Mouse (Mus musculus) thymus, postnatal 25 days (tissue): ENCODE results near the gene Acta2.

ENCODE experiments used
- DNase-seq: peaks from one replicate; pipeline ENCODE4 v3.0.0; 2022

Acta2 gene

GRCm38 (mm10) chr19:34254880-34255681 is at the start of gene Acta2:
Gene Acta2 (minus strand): TSS chr19:34255590.
- DNase-seq, result no peak

DNA sequence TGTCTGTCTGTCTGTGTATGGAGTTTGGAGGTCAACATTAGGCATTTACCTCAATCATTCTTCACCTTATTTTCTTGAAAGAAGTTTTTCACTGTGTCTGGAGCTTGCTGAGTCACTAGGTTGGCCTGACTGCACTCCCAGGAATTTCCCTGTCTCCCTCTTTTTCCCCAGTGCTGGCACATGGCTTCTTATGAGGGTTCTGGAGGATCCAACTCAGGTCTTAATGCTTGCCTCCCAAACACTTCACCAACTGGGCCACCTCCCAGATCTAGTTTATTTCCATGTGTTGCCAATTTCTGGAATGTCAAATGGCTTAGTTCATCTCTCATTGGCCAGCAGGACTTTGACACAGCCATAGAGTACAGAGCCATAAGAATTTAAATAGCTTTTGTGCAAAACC is 49.5 kb upstream of the Acta2 start:
- DNase-seq, result no peak

DNA sequence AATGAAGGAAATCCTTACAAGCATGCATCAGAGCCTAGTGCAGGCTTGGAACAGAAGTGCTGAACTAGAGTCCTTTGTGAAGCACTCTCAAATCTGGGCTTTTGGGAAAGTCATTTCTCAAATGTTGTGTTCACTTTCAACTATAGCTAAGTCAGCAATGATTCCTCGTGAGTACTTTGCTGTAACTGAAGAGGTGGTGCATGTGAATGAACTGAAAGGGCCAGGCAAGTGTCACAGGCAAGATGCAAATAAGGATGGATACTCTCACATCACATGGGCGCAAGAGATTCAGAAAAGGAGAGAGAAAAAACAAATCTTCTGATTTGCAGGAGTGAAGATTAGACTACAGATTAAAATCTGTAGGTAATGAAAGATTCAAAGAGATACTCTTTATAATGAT is 45.0 kb upstream of the Acta2 start:
- DNase-seq, result no peak

DNA sequence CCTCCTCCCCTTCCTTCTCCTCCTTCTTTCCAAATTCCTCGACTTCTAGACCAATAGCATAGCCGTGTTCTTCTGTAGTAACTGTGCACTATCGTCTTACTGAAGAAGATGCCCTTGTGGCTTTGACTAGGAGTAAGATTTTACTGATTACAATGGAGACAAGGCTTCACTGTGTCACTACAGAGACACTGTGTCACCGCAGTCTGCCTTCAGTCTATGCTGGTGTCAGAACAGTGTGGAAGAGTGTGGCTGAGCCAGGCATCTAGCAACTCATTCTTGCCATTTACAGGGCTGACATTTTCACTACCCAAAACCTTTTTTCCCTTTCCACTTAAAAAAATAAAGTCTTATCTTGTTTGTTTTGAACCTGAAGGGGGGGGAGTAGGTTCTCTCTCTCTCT is 43.8 kb upstream of the Acta2 start:
- no peak for DNase-seq

GRCm38 (mm10) chr19:34298531-34298930 is 43.1 kb upstream of the Acta2 start:
- DNase-seq, result no peak

DNA sequence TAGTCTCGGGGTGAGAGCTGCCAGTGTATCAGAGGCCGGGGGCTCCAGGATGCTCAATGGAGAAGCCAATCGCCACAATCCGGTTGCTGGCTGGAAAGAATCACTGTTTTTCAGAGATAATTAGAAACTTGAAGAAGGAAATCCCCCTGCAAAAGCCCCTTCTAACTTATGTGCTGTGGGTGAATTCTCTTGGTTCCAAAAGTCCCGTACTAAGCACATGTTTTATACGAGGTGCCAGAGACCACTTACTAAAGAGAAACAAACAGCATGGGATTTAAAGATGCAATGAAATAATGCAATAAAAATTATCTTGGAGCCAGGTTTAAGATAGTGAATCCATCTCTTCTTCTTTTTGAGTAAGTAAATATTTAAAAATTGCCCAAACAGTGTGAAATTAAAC is 40.1 kb upstream of the Acta2 start:
- no peak for DNase-seq

DNA sequence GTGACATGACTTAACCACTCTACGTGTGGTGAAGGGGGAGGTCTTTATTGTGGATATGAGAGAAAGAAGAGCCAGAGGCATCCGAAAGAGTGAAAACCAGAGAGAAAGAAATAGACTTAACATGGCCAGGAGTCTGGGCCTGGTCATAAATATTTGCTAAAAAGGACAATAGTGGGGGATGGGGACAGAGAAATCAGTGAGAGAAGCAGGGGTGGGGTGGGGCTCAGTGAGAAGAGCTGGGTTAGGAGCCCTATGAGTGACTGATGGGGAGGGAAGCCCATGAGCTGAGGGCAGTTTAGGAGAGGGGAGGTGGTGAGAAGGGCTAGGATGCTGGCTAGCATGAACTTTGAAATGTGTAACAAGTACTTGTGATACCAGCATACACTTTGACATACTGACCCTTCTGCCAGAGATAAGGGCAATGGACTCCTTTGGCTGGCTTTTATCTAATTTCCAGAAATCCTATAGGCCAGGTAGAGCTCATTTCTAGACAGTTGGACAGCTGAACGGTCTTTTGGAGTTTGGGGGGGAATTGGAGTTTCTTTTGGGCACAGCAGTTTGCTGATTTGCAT is 38.1 kb upstream of the Acta2 start:
- no peak for DNase-seq

GRCm38 (mm10) chr19:34292701-34293100 is 37.3 kb upstream of the Acta2 start:
- DNase-seq, result no peak

GRCm38 (mm10) chr19:34291956-34292355 is 36.6 kb upstream of the Acta2 start:
- DNase-seq, result no peak

DNA sequence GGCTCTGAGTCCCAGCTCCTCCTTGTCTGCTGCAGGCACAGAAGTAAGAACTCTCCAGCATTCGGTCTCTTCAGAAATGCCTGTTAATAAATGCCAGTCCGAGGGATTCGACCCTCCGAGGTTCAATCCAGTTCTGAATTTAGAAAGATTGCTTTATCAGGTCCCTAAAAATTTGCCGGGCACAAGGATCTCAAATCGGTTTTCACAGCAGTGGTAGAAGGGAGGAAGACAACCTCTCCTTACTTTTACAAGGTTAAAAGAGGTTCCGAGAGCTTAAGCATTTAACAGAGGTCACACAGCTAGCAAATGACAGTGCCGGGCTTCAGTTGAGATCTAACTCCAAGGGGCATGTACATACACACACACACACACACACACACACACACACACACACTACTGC is 36.0 kb upstream of the Acta2 start:
- no peak for DNase-seq

DNA sequence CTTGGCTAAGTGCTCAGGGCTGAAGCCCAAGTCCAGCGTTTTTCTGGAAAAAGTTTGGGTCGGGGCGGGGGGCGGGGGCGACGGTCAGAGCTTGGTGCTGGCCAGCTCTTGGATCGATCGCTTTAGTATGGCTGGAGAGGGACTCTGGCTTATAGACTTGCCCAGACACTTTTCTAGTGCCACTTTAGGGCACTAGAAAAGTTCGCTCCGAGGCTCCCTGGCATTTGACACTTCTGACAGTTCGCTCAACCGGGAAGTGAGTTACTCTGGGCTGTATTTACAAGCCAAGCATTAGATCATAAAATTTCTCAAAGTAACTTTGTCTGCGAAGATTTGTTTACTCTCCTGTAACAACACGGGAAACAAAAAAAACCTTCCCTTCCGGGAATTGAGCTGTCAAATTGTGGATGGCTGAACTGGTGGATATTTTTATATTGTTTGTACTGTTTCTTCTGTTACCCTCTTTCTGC is 35.5 kb upstream of the Acta2 start:
- no peak for DNase-seq

GRCm38 (mm10) chr19:34289948-34290789 is 34.8 kb upstream of the Acta2 start, which contains the start of gene Fas:
Gene Fas (plus strand): TSS chr19:34290666.
- peak; percentile 87 for DNase-seq

GRCm38 (mm10) chr19:34288696-34289095 is 33.3 kb upstream of the Acta2 start:
- DNase-seq, result no peak

GRCm38 (mm10) chr19:34287656-34288415 is 32.4 kb upstream of the Acta2 start:
- peak; percentile 54 for DNase-seq

DNA sequence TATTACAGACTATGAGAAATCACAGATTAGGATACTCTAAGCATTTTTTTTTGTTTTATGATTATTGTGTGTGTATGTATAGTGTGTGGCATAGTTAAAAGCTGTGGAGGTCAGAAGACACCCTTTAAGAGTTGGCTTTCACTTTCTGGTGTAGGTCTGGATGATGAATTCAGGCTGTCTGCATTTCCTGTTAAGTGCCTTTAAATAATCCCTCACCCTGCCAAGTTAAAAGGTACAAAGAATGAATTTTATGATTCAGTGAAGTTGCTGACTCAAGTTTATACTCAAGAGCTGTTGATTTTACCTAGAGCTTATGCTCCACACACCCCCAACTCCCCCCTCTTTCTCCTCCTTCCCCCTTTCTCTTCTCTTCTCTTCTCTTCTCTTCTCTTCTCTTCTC is 31.8 kb upstream of the Acta2 start:
- DNase-seq, result no peak

- no peak for DNase-seq
Measured at GRCm38 (mm10) chr19:34284826-34285225, 29.4 kb upstream of the Acta2 start.

GRCm38 (mm10) chr19:34284383-34284782 is 29.0 kb upstream of the Acta2 start:
- DNase-seq, result no peak

- DNase-seq, result no peak
Measured at GRCm38 (mm10) chr19:34283614-34284013, 28.2 kb upstream of the Acta2 start.

DNA sequence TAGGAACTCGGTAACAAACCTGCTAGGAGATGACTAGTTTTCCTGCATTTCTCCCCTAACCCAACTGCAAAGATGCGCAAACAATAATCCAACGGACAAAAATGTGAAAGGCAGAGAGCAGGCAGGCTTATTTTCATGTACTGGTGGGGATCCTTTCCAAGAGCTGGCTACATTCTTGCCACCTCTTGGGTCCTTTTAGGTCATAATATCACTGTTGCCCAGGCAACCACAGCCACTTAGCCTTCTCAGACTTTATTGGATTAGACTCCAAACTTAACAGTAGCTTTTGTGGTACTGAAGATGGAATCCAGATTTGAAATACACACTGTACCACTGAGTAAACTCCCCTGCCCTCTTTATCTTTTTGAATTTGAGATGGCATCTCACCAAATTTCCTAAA is 22.7 kb upstream of the Acta2 start:
- no peak for DNase-seq

- DNase-seq, result no peak
Measured at GRCm38 (mm10) chr19:34273073-34273472, 17.7 kb upstream of the Acta2 start.

DNA sequence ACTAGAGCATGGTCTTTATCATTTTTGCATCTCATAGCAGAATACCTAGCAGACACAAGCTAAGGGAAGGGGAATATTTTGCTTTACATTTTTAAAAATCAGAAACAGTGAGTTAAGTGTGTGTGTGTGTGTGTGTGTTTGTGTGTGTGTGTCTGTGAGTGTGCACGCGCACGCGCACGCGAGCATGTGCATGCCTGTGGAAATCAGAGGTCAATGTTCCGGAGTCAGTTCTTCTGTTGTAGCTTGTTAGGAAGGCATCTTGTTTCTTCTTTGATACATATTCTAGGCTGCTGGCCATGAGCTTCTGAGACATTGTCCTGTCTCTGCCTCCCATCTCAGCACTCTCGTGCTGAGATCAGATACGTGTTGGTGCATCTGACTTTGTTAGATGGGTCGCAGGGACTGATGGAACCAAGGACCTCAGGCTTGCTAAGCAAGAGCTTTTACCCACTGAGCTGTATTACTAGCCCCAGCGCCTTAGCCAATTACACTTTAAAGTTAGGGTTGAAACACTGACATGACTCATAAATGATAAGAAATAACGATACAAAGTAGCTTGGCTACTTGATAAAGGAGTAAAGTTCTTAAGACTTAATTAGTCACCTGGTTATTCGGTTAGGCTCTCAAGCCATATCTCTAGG is 15.6 kb upstream of the Acta2 start:
- DNase-seq, result no peak

DNA sequence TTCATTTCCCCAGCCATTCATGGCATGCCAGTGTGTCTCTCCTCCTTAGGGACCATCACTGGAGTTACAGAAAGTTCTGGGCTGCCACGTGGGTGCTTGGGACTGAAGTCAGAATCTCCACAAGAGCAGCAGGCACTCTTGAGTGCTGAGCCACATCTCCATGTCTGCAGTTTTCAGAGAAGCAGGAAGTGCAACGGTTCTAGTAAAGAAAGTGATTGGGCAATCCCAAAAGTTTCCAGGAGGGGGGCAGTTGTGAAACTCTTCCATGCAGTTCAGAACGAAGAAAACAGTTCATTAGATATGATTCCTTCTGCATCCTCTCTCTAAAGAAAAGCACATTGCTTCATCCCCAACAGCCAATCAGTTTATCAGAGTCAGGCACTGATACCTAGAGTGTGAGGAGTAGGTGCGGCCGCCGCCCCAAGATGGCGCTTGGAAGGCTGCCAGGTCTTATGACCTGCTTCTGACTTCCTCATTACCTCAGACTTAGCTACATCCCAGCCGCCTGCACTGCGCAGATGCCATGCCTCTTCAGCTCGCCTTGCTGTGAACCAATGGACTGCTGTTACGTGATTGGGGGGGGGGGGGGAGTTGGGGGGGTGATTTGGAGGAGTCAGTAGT is 14.8 kb upstream of the Acta2 start:
- no peak for DNase-seq
